Mouse (Mus musculus): Measurements from ENCODE around the gene Fbxl15. TPM values are rescaled to one million over a fixed set of nuclear protein-coding genes. Genes with fewer than 3 reads are reported as not detected.

Fbxl15 gene
- polyA plus RNA-seq, 1 experiment from 2014 or later, result 55.6 TPM

GRCm38 (mm10) chr19:46321101-46321943, 6.7 kb upstream of the Fbxl15 start:
- Histone ChIP-seq H3K9ac (ENCODE audit: low read depth, low read length) (peak overlapping the region; percentile 43), H3K36me3 (ENCODE audit: control insufficient read depth, insufficient read depth, low read length) (0 out of 2 replicates have a peak, but pooled peaks cover 2% of the 10 kb centered on the region), H3K4me1 (ENCODE audit: control insufficient read depth, insufficient read depth, low read depth, low read length) (peaks cover 71% of the 10 kb centered on the region), H3K4me2 (ENCODE audit: low read length) (peak overlapping the region; percentile 44), H3K27ac (ENCODE audit: low read depth, low read length) (peak overlapping the region; percentile 67), H3K27me3 (replicated peaks; ENCODE audit: control insufficient read depth, insufficient read depth, low read length) (peaks cover 10% of the 10 kb centered on the region), H3K9me3 (ENCODE audit: control insufficient read depth, low read length) (no peaks in the 10 kb centered on the region), H3K4me3 (ENCODE audit: low read length) (no peak overlapping the region)
- 15% methylated on average over 6 of the region's 6 CpGs for WGBS
- ATAC-seq, result peak; percentile 19; the same call in 1 of the 2 replicates

GRCm38 (mm10) chr19:46322144-46322995, 5.6 kb upstream of the Fbxl15 start:
- Histone ChIP-seq H3K4me1 (ENCODE audit: control insufficient read depth, insufficient read depth, low read depth, low read length) (peaks cover 65% of the 10 kb centered on the region), H3K9ac (ENCODE audit: low read depth, low read length) (peak overlapping the region; percentile 38), H3K27me3 (replicated peaks; ENCODE audit: control insufficient read depth, insufficient read depth, low read length) (peaks cover 3% of the 10 kb centered on the region; the same call in 1 of the 2 replicates), H3K9me3 (ENCODE audit: control insufficient read depth, low read length) (no peaks in the 10 kb centered on the region), H3K4me2 (ENCODE audit: low read length) (peak overlapping the region; percentile 44), H3K27ac (ENCODE audit: low read depth, low read length) (peak overlapping the region; percentile 67), H3K4me3 (ENCODE audit: low read length) (no peak overlapping the region), H3K36me3 (ENCODE audit: control insufficient read depth, insufficient read depth, low read length) (0 out of 2 replicates have a peak, but pooled peaks cover 2% of the 10 kb centered on the region)
- 56% methylated on average over 11 of the region's 11 CpGs for WGBS
- ATAC-seq, result no peak

GRCm38 (mm10) chr19:46322996-46323572, 4.9 kb upstream of the Fbxl15 start:
- no peaks in the 10 kb centered on the region for H3K9me3 ChIP-seq (ENCODE audit: control insufficient read depth, low read length)
- peaks cover 65% of the 10 kb centered on the region for H3K4me1 ChIP-seq (ENCODE audit: control insufficient read depth, insufficient read depth, low read depth, low read length)
- peak overlapping the region; percentile 23 for H3K9ac ChIP-seq (ENCODE audit: low read depth, low read length)
- peaks cover 3% of the 10 kb centered on the region; the same call in 1 of the 2 replicates for H3K27me3 ChIP-seq (replicated peaks; ENCODE audit: control insufficient read depth, insufficient read depth, low read length)
- no peak overlapping the region for H3K4me2 ChIP-seq (ENCODE audit: low read length)
- 0 out of 2 replicates have a peak, but pooled peaks cover 2% of the 10 kb centered on the region for H3K36me3 ChIP-seq (ENCODE audit: control insufficient read depth, insufficient read depth, low read length)
- H3K4me3 ChIP-seq (ENCODE audit: low read length), result no peak overlapping the region
- ATAC-seq, result no peak
- H3K27ac ChIP-seq (ENCODE audit: low read depth, low read length), result no peak overlapping the region
- 82% methylated on average over 13 of the region's 13 CpGs for WGBS

GRCm38 (mm10) chr19:46323716-46324115, 4.3 kb upstream of the Fbxl15 start:
- H3K27me3 ChIP-seq (replicated peaks; ENCODE audit: control insufficient read depth, insufficient read depth, low read length), result peaks cover 3% of the 10 kb centered on the region; the same call in 1 of the 2 replicates
- ATAC-seq, result no peak
- no peak overlapping the region for H3K4me3 ChIP-seq (ENCODE audit: low read length)
- 0 out of 2 replicates have a peak, but pooled peaks cover 2% of the 10 kb centered on the region for H3K36me3 ChIP-seq (ENCODE audit: control insufficient read depth, insufficient read depth, low read length)
- no peaks in the 10 kb centered on the region for H3K9me3 ChIP-seq (ENCODE audit: control insufficient read depth, low read length)
- no peak overlapping the region for H3K4me2 ChIP-seq (ENCODE audit: low read length)
- H3K27ac ChIP-seq (ENCODE audit: low read depth, low read length), result no peak overlapping the region
- 76% methylated on average over 5 of the region's 5 CpGs for WGBS
- H3K4me1 ChIP-seq (ENCODE audit: control insufficient read depth, insufficient read depth, low read depth, low read length), result peaks cover 60% of the 10 kb centered on the region
- H3K9ac ChIP-seq (ENCODE audit: low read depth, low read length), result no peak overlapping the region

GRCm38 (mm10) chr19:46324366-46324765, 3.6 kb upstream of the Fbxl15 start:
- 76% methylated on average over 11 of the region's 11 CpGs for WGBS
- Histone ChIP-seq H3K36me3 (ENCODE audit: control insufficient read depth, insufficient read depth, low read length) (0 out of 2 replicates have a peak, but pooled peaks cover 2% of the 10 kb centered on the region), H3K27me3 (replicated peaks; ENCODE audit: control insufficient read depth, insufficient read depth, low read length) (no peaks in the 10 kb centered on the region; the same call in 1 of the 2 replicates), H3K4me1 (ENCODE audit: control insufficient read depth, insufficient read depth, low read depth, low read length) (peaks cover 58% of the 10 kb centered on the region), H3K27ac (ENCODE audit: low read depth, low read length) (no peak overlapping the region), H3K9me3 (ENCODE audit: control insufficient read depth, low read length) (no peaks in the 10 kb centered on the region), H3K4me3 (ENCODE audit: low read length) (no peak overlapping the region), H3K4me2 (ENCODE audit: low read length) (peak overlapping the region; percentile 92), H3K9ac (ENCODE audit: low read depth, low read length) (peak overlapping the region; percentile 22; the same call in 1 of the 2 replicates)
- no peak for ATAC-seq

- no peaks in the 10 kb centered on the region for H3K9me3 ChIP-seq (ENCODE audit: control insufficient read depth, low read length)
- no peaks in the 10 kb centered on the region; the same call in 1 of the 2 replicates for H3K27me3 ChIP-seq (replicated peaks; ENCODE audit: control insufficient read depth, insufficient read depth, low read length)
- peaks cover 60% of the 10 kb centered on the region for H3K4me1 ChIP-seq (ENCODE audit: control insufficient read depth, insufficient read depth, low read depth, low read length)
- ATAC-seq, result no peak
- H3K4me3 ChIP-seq (ENCODE audit: low read length), result peak overlapping the region; percentile 59
- 0 out of 2 replicates have a peak, but pooled peaks cover 2% of the 10 kb centered on the region for H3K36me3 ChIP-seq (ENCODE audit: control insufficient read depth, insufficient read depth, low read length)
- no peak overlapping the region for H3K27ac ChIP-seq (ENCODE audit: low read depth, low read length)
- peak overlapping the region; percentile 92 for H3K4me2 ChIP-seq (ENCODE audit: low read length)
- WGBS, result 72% methylated on average over 5 of the region's 5 CpGs
- peak overlapping the region; percentile 44; the same call in 1 of the 2 replicates for H3K9ac ChIP-seq (ENCODE audit: low read depth, low read length)
Observed at GRCm38 (mm10) chr19:46324918-46325317, 3.1 kb upstream of the Fbxl15 start.

- 4% methylated on average over 28 of the region's 29 CpGs for WGBS
- ATAC-seq, result peak; percentile 21
- peak overlapping the region; percentile 76 for H3K9ac ChIP-seq (ENCODE audit: low read depth, low read length)
- H3K27me3 ChIP-seq (replicated peaks; ENCODE audit: control insufficient read depth, insufficient read depth, low read length), result no peaks in the 10 kb centered on the region
- peaks cover 12% of the 10 kb centered on the region for H3K36me3 ChIP-seq (ENCODE audit: control insufficient read depth, insufficient read depth, low read length)
- H3K9me3 ChIP-seq (ENCODE audit: control insufficient read depth, low read length), result no peaks in the 10 kb centered on the region
- peaks cover 62% of the 10 kb centered on the region for H3K4me1 ChIP-seq (ENCODE audit: control insufficient read depth, insufficient read depth, low read depth, low read length)
- H3K4me2 ChIP-seq (ENCODE audit: low read length), result peak overlapping the region; percentile 92
- H3K4me3 ChIP-seq (ENCODE audit: low read length), result peak overlapping the region; percentile 59
- H3K27ac ChIP-seq (ENCODE audit: low read depth, low read length), result peak overlapping the region; percentile 95
Observed at GRCm38 (mm10) chr19:46326019-46326755, 1.8 kb upstream of the Fbxl15 start.

- ATAC-seq, result peak; percentile 1; the same call in 1 of the 2 replicates
- peak within 1 kb of the TSS; percentile 92 for H3K4me2 ChIP-seq (ENCODE audit: low read length)
- H3K27ac ChIP-seq (ENCODE audit: low read depth, low read length), result peak within 1 kb of the TSS; percentile 95
- peak within 1 kb of the TSS; percentile 59 for H3K4me3 ChIP-seq (ENCODE audit: low read length)
- H3K9me3 ChIP-seq (ENCODE audit: control insufficient read depth, low read length), result no peaks in the 10 kb centered on the region
- H3K27me3 ChIP-seq (replicated peaks; ENCODE audit: control insufficient read depth, insufficient read depth, low read length), result no peaks in the 10 kb centered on the region
- H3K4me1 ChIP-seq (ENCODE audit: control insufficient read depth, insufficient read depth, low read depth, low read length), result peaks cover 55% of the 10 kb centered on the region
- peak within 1 kb of the TSS; percentile 76 for H3K9ac ChIP-seq (ENCODE audit: low read depth, low read length)
- H3K36me3 ChIP-seq (ENCODE audit: control insufficient read depth, insufficient read depth, low read length), result peaks cover 18% of the 10 kb centered on the region
- under 1% methylated on average over 35 of the region's 35 CpGs for WGBS
Observed at GRCm38 (mm10) chr19:46326756-46327305, 1.2 kb upstream of the Fbxl15 start, which contains the start of gene Psd. Psd (minus strand) TSS chr19:46327156.

Data from hindbrain, embryonic 16.5 days (tissue).